Mouse (Mus musculus): Measurements from ENCODE around the gene Pced1a.

Pced1a gene

GRCm38 (mm10) chr2:130433152-130433551 is 8.7 kb upstream of the Pced1a start:
- no peak for DNase-seq

GRCm38 (mm10) chr2:130432157-130432556 is 7.7 kb upstream of the Pced1a start:
- DNase-seq: no peak

GRCm38 (mm10) chr2:130430484-130430883 is 6.0 kb upstream of the Pced1a start:
- DNase-seq: no peak

GRCm38 (mm10) chr2:130429851-130430250 is 5.3 kb upstream of the Pced1a start:
- no peak for DNase-seq

GRCm38 (mm10) chr2:130425112-130425511 is 611 bp upstream of the Pced1a start:
- no peak for DNase-seq

- DNase-seq: peak; percentile 80
Measured at GRCm38 (mm10) chr2:130423397-130424125, 940 bp downstream of the Pced1a start.

- peak; percentile 16 for DNase-seq
Measured at GRCm38 (mm10) chr2:130421781-130422620, 2.5 kb downstream of the Pced1a start.

GRCm38 (mm10) chr2:130414094-130414856 is 10.2 kb downstream of the Pced1a start:
- no peak for DNase-seq

GRCm38 (mm10) chr2:130412775-130413174 is 11.7 kb downstream of the Pced1a start:
- DNase-seq: no peak

- peak; percentile 76 for DNase-seq
Measured at GRCm38 (mm10) chr2:130411558-130412495, 12.7 kb downstream of the Pced1a start.

- no peak for DNase-seq
Measured at GRCm38 (mm10) chr2:130408194-130408593, 16.3 kb downstream of the Pced1a start.

- DNase-seq: no peak
Measured at GRCm38 (mm10) chr2:130406178-130406577, 18.3 kb downstream of the Pced1a start, which contains the start of gene Tmem239. Tmem239 (plus strand) TSS chr2:130406478.

- no peak for DNase-seq
Measured at GRCm38 (mm10) chr2:130404939-130405338, 19.6 kb downstream of the Pced1a start, which contains the start of the genes Gm28372 and 1700020A23Rik. Gm28372 (plus strand) TSS chr2:130405239. 1700020A23Rik (plus strand) TSS chr2:130405259.

- no peak for DNase-seq
Measured at GRCm38 (mm10) chr2:130401891-130402290, 22.6 kb downstream of the Pced1a start.

GRCm38 (mm10) chr2:130400046-130400445 is 24.5 kb downstream of the Pced1a start:
- DNase-seq: no peak

- no peak for DNase-seq
Measured at GRCm38 (mm10) chr2:130398091-130398490, 26.4 kb downstream of the Pced1a start.

- DNase-seq: no peak
Measured at GRCm38 (mm10) chr2:130397186-130397985, 27.1 kb downstream of the Pced1a start, which contains the start of gene Cpxm1. Cpxm1 (minus strand) TSS chr2:130397574.

GRCm38 (mm10) chr2:130395696-130396095 is 28.8 kb downstream of the Pced1a start:
- DNase-seq: no peak

GRCm38 (mm10) chr2:130392836-130393235 is 31.7 kb downstream of the Pced1a start:
- DNase-seq: no peak

- no peak for DNase-seq
Measured at GRCm38 (mm10) chr2:130390993-130391625, 33.4 kb downstream of the Pced1a start.
